Mouse (Mus musculus) gastrocnemius, adult 8-10 months (tissue): ENCODE data around the gene Pafah1b3. TPM values are rescaled to one million over a fixed set of nuclear protein-coding genes. Genes with fewer than 3 reads are reported as not detected.

Source experiments
- DNase-seq, 2 experiments: peaks; one replicate each; pipeline ENCODE4 v3.0.0; 2022; ENCODE audit warnings: low spot score in 2 of 2
- total RNA-seq, 4 experiments: library from RNA; stranded (reverse); gene quantifications; 2 replicates each; pipeline ENCODE4 v1.2.4; 2022

Gene Pafah1b3
- total RNA-seq, 4 experiments from 2014 or later = 0.56 to 1.5 (median 1.1) TPM

DNA sequence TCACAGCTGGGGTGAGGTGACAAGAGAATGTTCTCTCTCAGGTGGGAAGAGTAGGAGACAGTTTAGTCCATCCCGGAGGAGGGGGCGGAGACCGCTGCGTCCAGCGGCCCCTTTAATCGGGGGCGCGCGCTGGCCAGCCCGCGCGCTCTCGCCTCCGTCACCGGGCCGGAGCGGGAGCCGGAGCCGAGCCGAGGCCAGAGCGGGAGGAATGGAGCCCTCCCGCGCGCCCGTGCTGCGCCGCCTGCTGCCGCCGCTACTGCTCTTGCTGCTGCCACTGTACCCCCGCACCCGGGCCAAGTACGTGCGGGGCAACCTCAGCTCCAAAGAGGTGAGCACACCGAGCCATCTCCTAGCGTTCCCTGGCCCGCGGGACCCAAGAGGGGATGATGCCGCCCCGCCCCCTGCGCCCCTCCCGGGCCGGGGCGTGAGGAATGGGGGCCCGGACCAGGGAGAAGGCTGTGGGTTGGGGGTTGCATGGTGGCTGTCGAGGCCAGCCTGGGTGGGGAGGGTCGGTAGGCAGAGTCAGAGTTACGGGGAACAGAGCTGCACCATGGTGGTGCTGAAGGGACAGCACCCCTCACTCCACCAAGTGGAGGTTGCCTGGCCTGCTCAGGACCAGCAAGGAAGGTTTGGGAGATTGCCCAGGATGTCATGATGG lies 8.3 kb upstream of the Pafah1b3 start, which contains the start of gene Tmem145:
Tmem145 (plus strand) TSS at position 151 of the 658 bp plus-strand sequence.
- DNase-seq = no peak

DNA sequence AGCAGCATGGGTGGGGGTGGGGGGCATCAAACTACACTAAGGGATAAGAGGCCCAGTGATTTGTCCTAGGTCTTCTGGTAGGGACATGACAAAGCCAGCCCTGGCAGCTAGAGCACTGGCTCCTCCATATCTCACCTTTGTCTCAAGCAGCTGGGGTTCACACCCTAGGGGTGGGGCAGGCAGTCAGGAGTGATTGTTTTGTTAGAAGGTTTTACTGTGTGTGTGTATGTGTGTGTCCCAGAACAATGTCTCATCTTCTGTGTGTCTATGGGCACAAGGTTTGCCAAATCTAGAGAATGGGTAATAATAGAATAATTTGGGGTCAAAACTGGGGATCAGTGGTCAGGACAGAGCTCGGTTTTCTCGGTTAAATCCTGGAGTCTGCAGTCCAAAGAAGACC lies 7.7 kb upstream of the Pafah1b3 start:
- DNase-seq = no peak

DNA sequence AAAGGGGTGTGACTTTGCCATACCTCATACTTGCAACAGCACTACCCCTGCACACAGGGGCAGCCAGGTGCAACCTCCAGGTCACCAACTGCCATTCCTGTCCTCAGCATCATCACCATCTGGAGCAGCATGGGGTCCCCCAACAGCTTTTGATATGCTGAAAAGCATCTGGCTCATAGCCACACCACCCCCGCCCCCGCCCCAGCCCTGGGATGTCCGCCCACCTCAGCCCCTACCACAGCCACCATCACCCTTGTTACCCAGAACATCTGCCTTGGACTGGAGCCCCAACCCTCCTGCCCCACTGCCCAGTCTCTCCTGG lies 5.9 kb upstream of the Pafah1b3 start:
- no peak for DNase-seq

DNA sequence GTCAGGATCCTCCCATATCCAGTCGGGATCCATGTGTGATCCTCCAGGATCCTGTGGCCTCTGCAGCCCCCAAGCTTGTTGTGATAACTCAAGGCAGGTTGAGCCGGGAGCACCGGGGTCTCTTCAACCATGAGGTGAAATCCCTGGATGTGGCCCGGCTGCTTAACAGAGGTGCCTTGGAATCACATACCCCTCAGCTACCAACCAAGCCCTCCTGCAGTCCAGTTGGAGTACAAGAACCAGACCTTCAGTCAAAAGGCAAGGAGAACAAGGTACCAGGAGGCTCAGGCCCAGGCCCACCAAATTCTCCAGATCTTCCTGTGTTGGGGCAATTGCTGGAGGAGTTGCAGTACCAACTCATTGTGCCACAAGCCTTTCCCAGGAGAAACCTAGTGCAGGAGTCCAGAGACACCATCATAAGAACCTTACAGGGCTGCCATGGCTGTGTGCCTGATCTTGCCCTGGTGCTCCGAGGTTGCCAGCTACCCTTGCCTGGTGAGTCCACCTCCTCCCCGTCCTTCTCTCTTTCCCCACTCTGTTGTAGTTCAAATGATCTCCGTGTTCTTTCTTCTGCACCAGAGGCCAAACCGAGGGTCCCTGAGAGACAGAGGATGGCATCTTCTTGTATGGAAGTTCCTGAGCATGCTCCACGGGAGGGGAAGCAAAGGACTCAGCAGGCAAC lies 5.4 kb upstream of the Pafah1b3 start:
- DNase-seq = no peak

DNA sequence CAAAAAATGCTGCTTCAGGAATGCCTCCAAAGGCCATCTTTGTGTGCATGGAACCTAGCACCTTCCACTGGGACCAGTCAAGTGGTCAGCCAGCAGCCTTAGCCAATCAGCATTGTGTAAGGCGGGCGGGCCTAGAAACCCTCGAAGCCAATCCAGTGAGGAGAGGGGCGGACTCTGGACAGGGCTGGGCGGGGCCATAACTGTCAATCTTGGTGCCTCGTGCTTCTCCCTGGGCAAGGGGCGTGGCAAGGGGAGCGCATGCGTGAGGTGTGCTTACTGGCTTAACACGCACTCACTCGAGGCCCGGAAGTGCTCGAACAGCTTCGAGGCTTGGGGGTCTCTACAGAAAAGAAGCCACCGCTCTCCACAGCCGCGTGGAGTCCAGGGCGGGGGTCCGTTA lies 3.3 kb upstream of the Pafah1b3 start, which contains the start of gene Prr19:
Prr19 (plus strand) TSS at position 349 of the 400 bp plus-strand sequence.
- no peak for DNase-seq

DNA sequence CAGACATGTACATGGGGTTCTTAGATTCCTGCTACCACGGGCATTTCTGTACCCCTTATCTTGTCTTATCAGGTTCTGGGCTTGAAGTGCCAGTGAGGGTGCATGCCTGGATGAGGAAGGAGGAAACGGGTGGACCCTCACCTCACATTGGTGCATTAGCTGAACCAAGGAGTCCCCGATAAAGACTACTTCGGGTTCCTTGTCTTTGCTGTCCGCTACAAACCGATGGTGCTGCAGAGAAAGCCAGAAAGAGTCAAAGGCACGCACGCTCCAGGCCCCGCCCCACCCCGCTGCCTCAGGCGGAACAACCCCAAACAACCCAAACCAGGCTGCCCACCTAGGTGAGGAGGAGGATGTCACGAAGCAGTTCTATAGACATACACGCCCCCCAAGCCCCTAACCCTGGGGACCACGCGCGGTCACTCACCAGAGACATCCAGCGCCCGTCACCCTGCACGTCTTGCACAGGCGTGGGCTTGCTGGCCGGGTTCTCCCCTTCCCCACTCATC lies 787 bp downstream of the Pafah1b3 start:
- DNase-seq = no peak

DNA sequence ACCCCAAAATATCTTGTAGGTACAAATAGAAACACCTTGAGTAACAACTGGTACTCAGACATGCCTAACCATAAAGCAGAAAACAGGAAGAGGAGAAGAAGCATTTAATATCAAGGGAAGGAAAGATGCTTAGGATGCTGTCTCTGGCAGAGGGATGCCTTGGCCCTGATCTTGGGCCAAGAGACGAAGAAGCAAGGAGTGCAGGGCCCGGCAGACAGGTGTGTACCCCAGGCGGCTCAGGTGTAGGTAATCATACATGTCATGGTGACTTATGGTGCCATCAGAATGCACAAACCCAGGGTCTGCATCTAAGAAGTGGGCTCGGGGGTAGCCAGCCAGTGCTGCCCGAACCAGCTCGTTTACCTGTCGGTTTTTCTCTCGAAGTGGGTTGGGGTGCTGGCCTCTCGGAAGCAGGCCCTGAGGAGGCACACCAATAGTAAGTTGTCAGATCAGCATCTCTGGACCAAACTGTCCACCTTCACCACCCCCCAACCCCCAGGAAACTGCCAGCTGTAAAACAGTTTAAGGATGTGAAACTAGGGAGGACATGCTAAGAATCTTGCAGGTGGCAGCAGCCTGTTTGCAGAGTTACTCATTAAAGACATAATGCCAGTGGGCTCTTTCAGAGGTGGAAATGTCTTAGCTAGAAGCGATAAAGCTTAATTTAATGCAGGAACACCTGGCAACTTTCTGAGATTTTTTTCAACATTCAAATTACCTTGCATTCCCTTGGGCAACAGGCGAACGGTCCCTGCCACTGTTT lies 2.6 kb downstream of the Pafah1b3 start:
- DNase-seq = no peak

DNA sequence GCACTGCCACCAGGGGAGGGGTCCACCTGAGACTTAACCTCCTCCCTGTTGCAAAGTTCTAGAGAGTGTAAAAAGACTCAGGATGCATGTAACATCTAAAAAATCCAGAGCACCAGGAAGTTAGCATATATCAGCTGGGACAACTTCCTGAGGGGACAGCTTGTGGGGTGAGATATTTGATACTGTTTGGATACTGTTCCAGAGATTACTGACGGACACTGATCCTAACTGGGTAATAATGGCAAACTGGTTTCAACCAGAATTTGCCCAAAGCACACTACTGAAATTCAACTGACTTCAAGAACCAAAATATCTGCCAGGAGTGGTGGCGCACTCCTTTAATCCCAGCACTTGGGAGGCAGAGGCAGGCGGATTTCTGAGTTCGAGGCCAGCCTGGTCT lies 3.3 kb downstream of the Pafah1b3 start:
- no peak for DNase-seq

DNA sequence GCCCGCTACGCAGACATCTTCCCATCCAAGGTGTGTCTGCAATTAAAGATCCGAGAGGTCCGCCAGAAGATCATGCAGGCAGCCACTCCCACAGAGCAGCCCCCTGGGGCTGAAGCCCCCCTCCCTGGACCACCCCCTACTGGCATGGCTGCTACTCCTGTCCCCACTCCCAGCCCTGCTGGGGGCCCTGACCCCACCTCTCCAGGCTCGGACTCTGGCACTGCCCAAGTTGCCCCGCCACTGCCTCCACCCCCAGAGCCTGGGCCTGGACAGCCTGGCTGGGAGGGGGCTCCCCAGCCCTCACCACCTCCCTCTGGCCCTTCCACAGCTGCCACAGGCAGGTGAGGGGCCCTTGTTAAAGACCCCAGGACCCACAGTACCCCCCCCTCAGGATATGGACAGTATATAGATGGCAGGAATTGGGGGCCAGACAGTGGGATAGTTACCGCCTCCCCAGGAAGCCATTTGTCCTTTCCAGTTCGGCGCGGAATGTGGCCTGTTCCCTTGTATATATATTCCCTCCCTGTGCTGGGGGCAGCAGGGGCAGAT lies 4.5 kb downstream of the Pafah1b3 start:
- no peak for DNase-seq

DNA sequence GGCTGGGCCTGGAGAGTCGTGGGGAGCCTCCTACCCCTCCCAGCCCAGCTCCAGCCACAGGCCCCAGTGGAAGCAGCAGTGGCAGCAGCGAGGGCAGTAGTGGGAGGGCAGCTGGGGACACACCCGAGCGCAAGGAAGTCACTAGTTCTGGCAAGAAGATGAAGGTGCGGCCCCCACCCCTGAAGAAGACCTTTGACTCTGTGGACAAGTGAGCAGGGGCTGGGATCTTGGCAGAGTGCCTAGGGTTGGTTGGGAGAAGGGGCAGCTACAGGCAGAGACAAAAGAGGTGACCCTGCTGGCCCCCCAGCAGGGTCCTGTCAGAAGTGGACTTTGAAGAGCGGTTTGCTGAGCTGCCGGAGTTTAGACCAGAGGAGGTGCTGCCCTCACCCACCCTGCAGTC lies 5.7 kb downstream of the Pafah1b3 start:
- no peak for DNase-seq

DNA sequence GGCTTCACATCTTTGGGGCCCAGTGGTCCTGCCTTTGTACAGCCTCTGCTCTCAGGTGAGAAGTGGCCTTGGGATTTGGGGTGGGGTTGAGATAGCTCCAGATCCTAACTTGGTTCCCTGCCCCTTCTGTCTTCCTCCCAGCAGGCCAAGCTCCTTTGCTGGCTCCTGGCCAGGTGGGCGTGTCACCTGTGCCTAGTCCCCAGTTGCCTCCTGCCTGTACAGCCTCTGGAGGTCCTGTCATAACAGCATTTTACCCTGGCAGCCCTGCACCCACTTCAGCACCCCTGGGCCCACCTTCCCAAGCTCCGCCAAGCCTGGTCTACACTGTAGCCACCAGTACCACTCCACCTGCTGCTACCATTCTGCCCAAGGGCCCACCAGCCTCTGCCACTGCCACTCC lies 6.9 kb downstream of the Pafah1b3 start:
- no peak for DNase-seq

DNA sequence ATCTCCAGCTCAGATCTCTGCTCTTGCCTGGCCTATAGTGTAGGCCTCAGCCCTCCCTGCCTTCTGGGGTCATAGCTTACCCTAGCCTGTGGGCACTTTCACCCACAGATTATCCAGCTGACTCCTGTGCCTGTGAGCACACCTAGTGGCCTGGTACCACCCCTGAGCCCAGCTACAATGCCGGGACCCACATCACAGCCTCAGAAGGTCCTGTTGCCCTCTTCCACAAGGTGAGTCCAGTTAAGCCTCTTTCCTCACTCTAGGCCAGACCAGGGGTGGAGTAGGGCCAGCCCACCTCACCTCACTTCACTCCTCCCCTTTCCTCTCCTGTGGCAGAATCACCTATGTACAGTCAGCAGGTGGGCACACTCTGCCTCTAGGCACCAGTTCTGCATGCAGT lies 7.3 kb downstream of the Pafah1b3 start:
- no peak for DNase-seq

DNA sequence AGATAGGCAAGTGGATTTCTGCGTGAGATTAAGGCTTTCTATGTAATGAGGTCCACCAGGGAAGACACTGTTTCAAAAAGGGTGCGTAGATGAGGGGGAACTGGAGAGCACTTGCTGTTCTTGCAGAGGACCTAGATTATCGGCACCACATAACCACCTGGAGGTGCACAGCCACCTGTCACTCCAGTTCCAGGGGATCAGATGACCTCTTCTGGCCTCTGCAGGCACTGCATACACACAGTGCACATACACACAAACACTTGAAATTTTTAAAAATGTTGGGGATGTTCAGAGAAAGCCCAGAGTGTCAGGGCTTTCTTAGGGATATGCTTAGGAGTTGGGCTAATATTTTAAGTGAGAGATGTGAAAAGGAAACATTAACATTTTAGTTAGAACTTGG lies 7.9 kb downstream of the Pafah1b3 start:
- no peak for DNase-seq

DNA sequence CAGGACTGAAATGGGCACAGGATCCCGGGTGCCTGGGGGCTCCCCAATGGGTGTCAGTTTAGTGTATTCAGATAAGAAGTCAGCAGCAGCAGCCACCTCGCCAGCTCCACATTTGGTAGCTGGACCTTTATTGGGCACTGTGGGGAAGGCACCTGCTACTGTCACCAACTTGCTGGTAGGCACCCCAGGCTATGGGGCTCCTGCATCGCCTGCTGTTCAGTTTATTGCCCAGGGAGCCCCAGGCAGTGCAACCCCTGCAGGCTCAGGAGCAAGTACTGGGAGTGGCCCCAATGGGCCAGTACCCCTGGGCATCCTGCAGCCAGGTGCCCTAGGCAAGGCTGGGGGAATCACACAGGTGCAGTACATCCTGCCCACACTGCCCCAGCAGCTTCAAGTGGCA lies 9.1 kb downstream of the Pafah1b3 start:
- DNase-seq = no peak

DNA sequence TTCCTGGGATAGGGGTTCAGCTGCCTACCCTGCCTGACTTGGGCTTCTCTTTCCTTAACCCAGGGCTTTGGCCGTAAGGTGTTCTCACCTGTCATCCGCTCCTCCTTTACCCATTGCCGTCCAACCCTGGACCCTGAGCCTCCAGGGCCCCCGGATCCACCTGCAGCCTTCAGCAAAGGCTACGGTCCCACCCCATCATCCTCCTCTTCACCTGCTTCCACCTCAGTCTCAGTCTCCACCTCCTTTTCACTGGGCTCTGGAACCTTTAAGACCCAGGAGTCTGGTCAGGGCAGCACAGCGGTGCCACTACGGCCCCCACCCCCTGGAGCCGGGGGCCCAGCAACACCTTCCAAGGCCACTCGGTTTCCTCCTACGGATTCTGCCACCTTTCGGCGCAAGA lies 9.8 kb downstream of the Pafah1b3 start:
- DNase-seq = no peak

DNA sequence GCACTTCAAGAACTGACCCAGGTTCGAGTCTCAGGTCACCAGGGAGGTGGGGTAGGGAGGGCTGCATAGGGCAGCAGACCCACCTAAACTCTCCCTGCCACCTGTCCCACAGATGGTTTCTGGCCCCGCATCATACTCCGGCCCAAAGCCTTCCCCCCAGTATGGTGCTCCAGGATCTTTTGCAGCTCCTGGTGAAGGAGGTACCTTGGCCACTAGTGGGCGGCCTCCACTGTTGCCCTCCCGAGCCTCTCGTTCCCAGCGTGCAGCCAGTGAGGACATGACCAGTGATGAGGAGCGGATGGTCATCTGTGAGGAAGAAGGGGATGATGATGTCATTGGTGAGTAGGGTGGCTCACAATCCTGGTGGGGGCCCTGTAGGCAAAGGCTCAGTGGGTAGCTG lies 10.8 kb downstream of the Pafah1b3 start:
- no peak for DNase-seq

DNA sequence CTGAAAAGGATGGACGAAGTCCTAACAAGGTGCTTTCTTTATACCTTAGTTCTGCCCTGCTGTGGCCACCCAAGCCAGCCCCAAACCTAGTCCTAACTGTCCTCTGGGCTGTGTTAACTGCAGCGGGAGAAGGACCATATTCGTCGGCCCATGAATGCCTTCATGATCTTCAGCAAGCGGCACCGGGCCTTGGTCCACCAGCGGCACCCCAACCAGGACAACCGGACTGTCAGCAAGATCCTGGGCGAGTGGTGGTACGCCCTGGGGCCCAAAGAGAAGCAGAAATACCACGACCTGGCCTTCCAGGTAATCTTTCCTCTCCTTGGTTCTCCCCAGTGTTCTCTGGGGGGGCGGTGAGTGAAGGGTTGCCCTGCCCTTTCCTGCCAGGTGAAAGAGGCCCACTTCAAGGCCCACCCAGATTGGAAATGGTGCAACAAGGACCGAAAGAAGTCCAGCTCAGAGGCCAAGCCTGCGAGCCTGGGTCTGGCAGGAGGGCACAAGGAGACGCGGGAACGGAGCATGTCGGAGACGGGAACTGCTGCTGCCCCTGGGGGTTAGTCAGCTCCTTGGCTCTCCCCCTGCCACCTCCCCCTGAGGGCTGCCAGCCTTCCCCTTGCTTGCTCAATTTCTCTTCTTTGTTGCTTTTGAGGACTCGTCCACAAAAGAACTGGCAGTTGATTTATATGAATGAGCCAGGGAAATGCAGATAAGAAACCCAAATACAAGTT lies 12.1 kb downstream of the Pafah1b3 start:
- DNase-seq = no peak

DNA sequence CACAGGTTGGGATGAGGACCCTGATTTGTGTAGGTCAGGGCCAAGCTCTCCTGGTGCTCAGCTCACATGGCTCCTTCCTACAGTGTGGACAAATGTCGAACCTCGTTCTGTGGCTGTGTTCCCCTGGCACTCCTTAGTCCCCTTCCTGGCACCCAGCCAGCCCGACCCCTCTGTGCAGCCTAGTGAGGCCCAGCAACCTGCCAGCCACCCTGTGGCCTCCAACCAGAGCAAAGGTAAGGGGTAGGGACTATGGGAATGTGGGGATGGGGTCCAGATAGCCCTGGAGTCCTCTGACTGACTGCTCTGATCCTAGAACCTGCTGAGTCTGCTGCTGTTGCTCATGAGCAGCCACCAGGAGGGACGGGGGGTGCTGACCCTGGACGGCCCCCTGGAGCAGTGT lies 13.0 kb downstream of the Pafah1b3 start:
- no peak for DNase-seq

DNA sequence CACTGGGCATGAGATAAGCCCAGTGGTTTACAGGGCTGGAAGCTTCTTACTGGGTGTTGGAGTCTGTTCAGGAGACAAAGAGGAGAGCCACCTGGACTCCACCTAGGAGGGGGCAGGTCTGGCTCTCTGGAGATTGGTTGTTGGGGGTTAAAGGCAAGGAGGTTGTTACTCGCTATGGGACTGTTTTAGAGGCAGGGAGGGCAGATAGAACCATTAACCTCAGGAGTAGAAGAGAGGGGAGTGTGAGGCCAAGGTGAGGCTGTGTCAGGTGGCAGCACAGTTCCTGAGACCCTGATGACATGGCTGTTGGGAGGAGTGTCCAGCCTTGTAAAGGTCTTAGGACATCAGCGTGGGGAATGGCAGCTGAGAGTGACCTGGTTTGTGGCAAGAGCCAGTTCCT lies 13.6 kb downstream of the Pafah1b3 start:
- no peak for DNase-seq

DNA sequence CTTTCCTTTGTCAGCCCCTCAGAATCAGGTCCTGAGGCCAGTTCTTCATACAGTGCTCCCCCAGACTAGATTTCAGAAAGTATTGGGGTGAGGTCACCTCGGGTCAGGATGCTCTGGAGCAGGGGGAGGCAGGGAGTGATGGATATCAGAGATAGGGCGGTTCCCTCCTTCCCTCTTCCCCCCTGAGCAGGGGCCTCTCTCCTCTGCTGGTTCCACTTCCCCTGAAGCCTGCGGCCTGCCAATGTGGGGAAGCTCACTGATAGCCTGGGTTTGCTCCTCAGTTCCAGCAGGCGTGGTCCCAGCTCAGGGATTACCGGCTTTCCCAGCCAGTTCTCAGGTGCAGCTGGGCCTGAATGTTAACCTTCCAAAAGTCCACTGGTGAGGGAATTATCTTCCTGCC lies 14.1 kb downstream of the Pafah1b3 start:
- no peak for DNase-seq

DNA sequence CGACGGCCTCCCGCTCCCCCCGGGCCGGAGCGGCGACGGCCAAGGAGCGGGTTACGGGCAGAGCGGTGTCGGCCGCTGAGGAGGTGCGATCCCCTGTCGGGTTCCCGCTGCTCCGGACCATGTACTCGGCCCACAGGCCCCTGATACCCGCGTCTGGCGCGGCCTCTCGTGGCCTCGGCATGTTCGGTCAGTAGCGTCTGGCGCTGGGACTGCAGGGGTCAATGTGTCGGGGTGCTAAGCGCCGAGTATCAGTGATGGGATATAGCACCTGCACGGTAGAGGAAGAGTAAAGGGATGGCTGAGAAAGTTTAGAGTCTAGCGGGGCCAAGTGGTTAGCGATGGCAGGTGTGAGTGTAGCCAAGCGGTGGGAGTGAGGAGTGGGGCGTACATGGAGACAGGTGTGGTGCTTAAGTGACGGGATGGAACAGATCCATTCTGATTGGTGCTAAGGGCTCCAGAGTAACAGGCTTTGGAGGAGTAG lies 15.0 kb downstream of the Pafah1b3 start:
- no peak for DNase-seq
